Mouse (Mus musculus): Measurements from ENCODE around the gene Mettl15. TPM values are rescaled to one million over a fixed set of nuclear protein-coding genes. Genes with fewer than 3 reads are reported as not detected.

Mettl15 gene
- total RNA-seq, 2 experiments from 2014 or later: 7.0 to 7.2 TPM

- no peak for DNase-seq
Observed at GRCm38 (mm10) chr2:109156131-109156530, 124.4 kb downstream of the Mettl15 start.

- DNase-seq: peak; percentile 6 to 25
Observed at GRCm38 (mm10) chr2:109153402-109154050, 127.0 kb downstream of the Mettl15 start.

GRCm38 (mm10) chr2:109147292-109147691, 133.3 kb downstream of the Mettl15 start:
- DNase-seq: no peak

- DNase-seq: no peak
Observed at GRCm38 (mm10) chr2:109144410-109144809, 136.1 kb downstream of the Mettl15 start.

- no peak for DNase-seq
Observed at GRCm38 (mm10) chr2:109140330-109140729, 140.2 kb downstream of the Mettl15 start.

- no peak for DNase-seq
Observed at GRCm38 (mm10) chr2:109137276-109137675, 143.3 kb downstream of the Mettl15 start.

- no peak for DNase-seq
Observed at GRCm38 (mm10) chr2:109130718-109131117, 149.8 kb downstream of the Mettl15 start.

GRCm38 (mm10) chr2:109129921-109130320, 150.6 kb downstream of the Mettl15 start:
- no peak for DNase-seq

- DNase-seq: no peak
Observed at GRCm38 (mm10) chr2:109105773-109106484, 174.6 kb downstream of the Mettl15 start.

- no peak for DNase-seq
Observed at GRCm38 (mm10) chr2:109049686-109050085, 230.9 kb downstream of the Mettl15 start.

Small RNA genes within 50 kb of the gene (microRNA-seq; reads per million reads assigned to microRNA genes)
- gene Gm24115: 0 reads per million in 2 experiments

Other genes starting within 250 kb of the Mettl15 start
- gene Kif18a, start within 50 bp of the Mettl15 start, total RNA-seq (2021): 1 to 10 TPM in 1 of 2 experiments, under 1 TPM in 1; 0.97 to 1.4 TPM

All from layer of hippocampus, postnatal 36 days (tissue).